Mouse (Mus musculus): ENCODE results near the gene Hao1.

The Hao1 gene

DNA sequence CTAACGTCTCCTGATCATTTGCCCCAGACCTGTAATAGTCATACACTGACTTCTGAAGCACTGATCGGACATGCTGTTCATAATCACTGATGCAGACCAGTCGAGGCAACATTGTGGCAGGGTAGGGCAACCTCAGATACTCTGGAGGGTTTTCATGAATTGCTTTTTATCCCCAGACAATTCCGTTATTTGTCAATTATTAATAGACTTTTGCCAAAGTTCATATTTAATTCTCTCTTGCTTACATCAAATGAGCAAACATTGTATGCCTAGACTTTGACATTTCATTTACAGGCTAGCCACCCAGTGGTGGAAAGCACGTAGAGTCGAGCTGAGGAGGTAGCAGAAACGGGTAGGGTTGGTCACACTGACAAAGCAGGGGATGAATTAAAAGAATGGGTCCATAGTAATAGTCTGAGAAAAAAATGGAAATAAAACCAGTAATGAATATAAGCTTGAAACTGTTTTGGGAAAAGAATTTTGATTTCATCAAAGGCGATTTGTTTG, at the start of gene Hao1:
Gene Hao1 (minus strand): TSS at position 148 of the 507 bp plus-strand sequence.
- in situ Hi-C loops (cut with MboI, MseI) = loop anchor here (5.0 kb wide), 2 partner anchors 123 to 773 kb away; no protein-coding TSS in a partner anchor

- in situ Hi-C loops (cut with MboI, MseI) = no loop called here
These were observed 37.0 kb upstream of the Hao1 start for GRCm38 (mm10) chr2:134591081-134591694.

GRCm38 (mm10) chr2:134585243-134585642, 31.1 kb upstream of the Hao1 start:
- in situ Hi-C loops (cut with MboI, MseI) = no loop called here

DNA sequence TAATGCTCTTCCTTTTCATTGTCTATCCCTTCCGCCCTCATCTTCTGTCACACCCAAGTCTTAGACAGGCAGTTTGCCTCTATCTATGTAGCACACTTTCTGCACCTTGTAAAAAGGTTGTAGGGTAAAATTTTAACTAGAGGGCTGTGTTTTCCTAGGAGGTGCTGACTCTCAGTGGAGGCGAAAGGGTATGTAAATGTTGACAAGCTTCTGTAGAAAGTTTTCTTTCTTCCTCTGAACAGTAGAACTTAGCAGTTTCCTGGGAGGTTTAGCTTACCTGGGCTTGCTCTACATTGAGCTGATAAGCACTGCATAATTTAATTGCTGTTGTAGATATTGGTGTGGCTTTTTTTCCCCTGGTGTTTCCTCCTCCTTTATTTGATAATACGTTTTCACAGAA, 5.3 kb upstream of the Hao1 start:
- in situ Hi-C loops (cut with MboI, MseI) = no loop called here

GRCm38 (mm10) chr2:134552358-134552757, 1.8 kb downstream of the Hao1 start:
- in situ Hi-C loops (cut with MboI, MseI) = loop anchor here (5.0 kb wide), 2 partner anchors 125 to 775 kb away; no protein-coding TSS in a partner anchor

- in situ Hi-C loops (cut with MboI, MseI) = loop anchor here (5.0 kb wide), 2 partner anchors 128 to 778 kb away; no protein-coding TSS in a partner anchor
These were observed 4.4 kb downstream of the Hao1 start for GRCm38 (mm10) chr2:134549770-134550169.

GRCm38 (mm10) chr2:134545116-134545515, 9.1 kb downstream of the Hao1 start:
- in situ Hi-C loops (cut with MboI, MseI) = no loop called here

GRCm38 (mm10) chr2:134544321-134545065, 9.7 kb downstream of the Hao1 start:
- in situ Hi-C loops (cut with MboI, MseI) = no loop called here

DNA sequence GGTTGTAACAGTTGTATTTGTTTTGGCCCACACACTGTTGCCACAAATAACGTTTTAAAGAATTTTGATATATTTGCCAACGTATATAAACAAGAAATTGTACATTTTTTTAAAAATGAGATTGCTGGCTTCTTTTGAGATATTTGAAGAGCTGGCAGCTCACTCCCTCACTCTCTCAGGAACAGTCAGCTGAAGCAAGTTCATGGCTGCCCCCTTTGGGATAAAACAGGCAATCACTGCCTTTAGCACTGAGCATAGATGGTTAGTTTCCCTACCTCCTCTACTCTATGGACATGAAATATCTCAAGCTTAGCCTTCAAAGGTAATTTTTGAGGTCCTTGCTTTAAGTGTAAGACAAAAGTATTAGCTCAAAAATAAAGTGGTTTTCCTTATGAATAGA, 10.7 kb downstream of the Hao1 start:
- in situ Hi-C loops (cut with MboI, MseI) = no loop called here

DNA sequence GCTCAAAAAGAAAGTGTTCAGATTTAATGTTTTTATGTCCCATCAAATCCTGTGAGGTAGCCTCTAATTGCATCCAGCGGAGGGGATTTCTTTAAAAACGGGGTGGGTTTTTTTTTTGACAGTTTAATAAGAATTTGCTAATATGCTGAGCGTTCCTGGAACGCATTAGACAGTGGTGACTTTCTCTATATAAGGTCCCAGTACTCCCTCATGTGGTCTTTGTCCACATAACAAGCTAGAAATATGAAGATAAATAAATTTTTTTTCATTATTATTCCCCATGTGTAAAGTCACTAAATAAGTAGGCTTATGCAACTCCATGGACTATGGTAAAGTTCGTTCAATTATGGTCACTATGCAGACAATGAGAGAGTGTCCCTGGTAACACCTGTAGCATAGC, 13.1 kb downstream of the Hao1 start:
- in situ Hi-C loops (cut with MboI, MseI) = no loop called here

GRCm38 (mm10) chr2:134538451-134538850, 15.7 kb downstream of the Hao1 start:
- in situ Hi-C loops (cut with MboI, MseI) = no loop called here

DNA sequence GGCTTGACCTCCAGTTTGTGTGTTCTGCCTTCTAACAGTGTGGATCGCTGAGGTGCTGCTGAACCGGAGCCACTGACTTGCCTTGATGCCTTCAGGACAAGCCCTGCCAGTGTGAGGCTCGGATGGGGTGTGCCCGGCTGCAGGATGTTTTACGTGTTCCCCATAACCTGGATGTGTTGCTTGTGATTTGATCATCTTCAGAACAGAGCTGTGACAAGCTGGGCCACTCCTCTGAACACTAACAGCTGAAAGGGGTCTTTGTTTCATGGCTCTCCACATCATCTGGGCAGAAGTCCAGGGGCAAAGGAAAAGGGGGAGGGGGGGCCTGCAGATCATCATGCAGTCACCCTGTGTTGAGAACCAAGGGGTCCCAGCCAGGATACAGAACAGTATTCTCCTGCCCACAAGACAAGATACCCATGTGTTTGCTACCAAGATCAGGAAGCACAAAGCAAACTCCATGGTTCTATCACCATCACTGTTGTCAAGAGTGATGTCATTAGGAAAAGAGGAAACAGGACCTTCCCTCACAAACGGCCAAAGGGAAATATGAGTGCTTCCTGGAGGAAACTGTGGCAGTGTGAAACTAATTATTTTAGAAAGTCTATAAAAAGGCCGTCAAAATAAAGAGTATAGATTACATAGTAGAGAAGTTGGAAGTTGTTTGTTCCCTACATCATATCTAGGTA, 25.9 kb downstream of the Hao1 start:
- in situ Hi-C loops (cut with MboI, MseI) = no loop called here

- in situ Hi-C loops (cut with MboI, MseI) = no loop called here
These were observed 26.6 kb downstream of the Hao1 start for GRCm38 (mm10) chr2:134527419-134528114.

- in situ Hi-C loops (cut with MboI, MseI) = no loop called here
These were observed 36.1 kb downstream of the Hao1 start for GRCm38 (mm10) chr2:134518042-134518441.

- in situ Hi-C loops (cut with MboI, MseI) = loop anchor here (25.0 kb wide), 1 partner anchor 937 kb away; the partner anchor contains the start of gene Bmp2
These were observed 54.4 kb downstream of the Hao1 start for GRCm38 (mm10) chr2:134499777-134500176.

DNA sequence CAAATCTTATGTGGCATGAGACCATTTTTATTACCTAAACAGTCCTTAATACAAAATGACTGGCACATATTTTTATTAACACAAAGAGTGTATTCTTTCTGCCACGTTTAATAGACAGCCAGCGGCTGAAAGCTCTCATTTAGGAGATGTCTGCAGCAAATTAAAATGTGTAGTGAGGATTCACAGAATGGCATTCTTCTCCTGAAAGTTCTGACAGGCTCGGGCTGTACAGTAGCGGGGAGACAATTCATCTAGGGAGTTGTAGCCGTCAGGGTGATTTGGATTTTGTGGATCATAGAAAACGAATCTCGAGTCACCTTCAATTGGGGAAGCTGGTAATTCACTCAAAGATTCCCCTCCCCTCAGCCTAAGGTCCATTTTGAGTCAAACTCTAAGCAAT, 55.7 kb downstream of the Hao1 start:
- in situ Hi-C loops (cut with MboI, MseI) = loop anchor here (25.0 kb wide), 1 partner anchor 936 kb away; the partner anchor contains the start of gene Bmp2

DNA sequence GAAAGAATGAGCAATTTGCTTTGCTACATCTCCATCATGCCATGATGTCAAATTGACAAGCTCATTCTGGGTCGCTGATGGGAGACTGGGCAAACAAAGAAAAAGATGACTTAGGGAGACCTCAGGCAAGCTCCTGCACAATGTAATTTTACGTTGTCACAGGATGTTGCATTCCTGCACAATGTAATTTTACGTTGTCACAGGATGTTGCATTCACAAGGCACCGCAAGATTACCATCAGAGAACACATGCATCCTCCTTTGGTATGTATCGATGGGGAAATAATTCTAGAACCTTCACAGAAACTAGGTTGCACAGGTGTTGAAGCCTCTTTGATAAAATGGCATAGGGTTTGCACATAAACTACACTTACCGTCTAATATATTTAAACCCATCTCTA, 65.5 kb downstream of the Hao1 start:
- in situ Hi-C loops (cut with MboI, MseI) = loop anchor here (25.0 kb wide), 1 partner anchor 926 kb away; the partner anchor contains the start of gene Bmp2

- in situ Hi-C loops (cut with MboI, MseI) = loop anchor here (25.0 kb wide), 1 partner anchor 924 kb away; the partner anchor contains the start of gene Bmp2
These were observed 67.9 kb downstream of the Hao1 start for GRCm38 (mm10) chr2:134486055-134486834.

DNA sequence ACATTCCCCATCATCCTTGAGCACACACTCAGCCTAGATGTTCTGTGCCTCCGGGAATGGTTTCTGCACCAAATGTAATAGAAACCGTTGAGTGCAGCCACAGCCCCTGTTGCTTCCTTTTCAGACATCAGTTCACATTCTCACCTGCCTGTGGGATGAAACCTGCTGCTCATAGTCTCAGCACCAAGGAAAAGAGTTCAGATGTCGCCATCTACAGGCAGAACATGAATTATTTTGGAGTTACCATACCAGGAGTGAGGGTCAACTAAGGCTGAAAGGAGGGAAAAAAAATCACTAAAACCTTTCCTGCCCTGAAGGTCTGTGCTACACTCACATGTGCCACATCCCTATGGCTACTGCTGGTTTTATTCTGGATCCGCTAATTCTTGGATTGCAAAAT, 71.5 kb downstream of the Hao1 start:
- in situ Hi-C loops (cut with MboI, MseI) = loop anchor here (25.0 kb wide), 1 partner anchor 920 kb away; the partner anchor contains the start of gene Bmp2

DNA sequence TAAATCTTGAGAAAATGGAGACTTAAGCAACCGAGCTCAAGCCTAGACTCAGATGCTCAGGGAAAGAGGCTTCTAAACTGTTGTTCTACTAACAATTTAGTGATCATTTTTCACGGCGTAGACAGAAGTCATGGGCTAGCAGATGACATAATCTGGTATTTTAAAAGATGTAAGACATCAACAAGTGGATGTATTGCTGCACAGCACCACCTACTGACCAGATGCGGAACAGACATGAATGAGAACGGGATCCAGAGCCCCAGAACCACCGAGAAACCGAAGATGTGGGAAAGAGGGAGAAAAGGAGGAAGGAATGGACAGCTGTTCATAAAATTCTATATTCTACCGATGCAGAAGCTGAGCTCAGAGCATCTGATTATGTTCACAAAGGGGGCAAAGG, 72.4 kb downstream of the Hao1 start:
- in situ Hi-C loops (cut with MboI, MseI) = loop anchor here (25.0 kb wide), 1 partner anchor 919 kb away; the partner anchor contains the start of gene Bmp2

Measured in T-helper 2 cell (primary cell).